Mouse (Mus musculus) limb, embryonic 12.5 days (tissue): Measurements from ENCODE around the gene Paxx. TPM values are rescaled to one million over a fixed set of nuclear protein-coding genes. Genes with fewer than 3 reads are reported as not detected.
"Not testable (repeated sequence)": the region's sequence is repeated elsewhere in the genome, so short reads cannot be mapped to it uniquely, and the experiment has no call there.

ENCODE experiments used
- ATAC-seq: fragments of 200-750 bp; cut with Nextera tagmentation; 2 replicates; pipeline ENCODE4 v1.8.0; 2017; ENCODE audit warnings: low read depth, moderate TSS enrichment; ENCODE audit not compliant: insufficient number of reproducible peaks, insufficient read depth, low FRiP score, low TSS enrichment
- H3K27ac ChIP-seq: fragments of 300-500 bp; sonication (generic); 2 replicates; pipeline ENCODE4 v1.5.1; 2016; ENCODE audit warnings: mild to moderate bottlenecking, moderate library complexity
- H3K27me3 ChIP-seq: fragments of 300-500 bp; sonication (generic); 2 replicates; pipeline ENCODE4 v1.6.1; 2016; ENCODE audit warnings: mild to moderate bottlenecking, moderate library complexity
- H3K36me3 ChIP-seq: fragments of 300-500 bp; sonication (generic); 2 replicates; pipeline ENCODE4 v1.6.1; 2016; ENCODE audit warnings: mild to moderate bottlenecking, moderate library complexity
- H3K4me1 ChIP-seq: fragments of 300-500 bp; sonication (generic); replicated peaks from 2 replicates; pipeline ENCODE4 v1.6.1; 2016
- H3K4me2 ChIP-seq: fragments of 300-500 bp; sonication (generic); 2 replicates; pipeline ENCODE4 v1.6.1; 2016; ENCODE audit warnings: mild to moderate bottlenecking, moderate library complexity
- H3K4me3 ChIP-seq: fragments of 300-500 bp; sonication (generic); replicated peaks from 2 replicates; pipeline ENCODE4 v1.5.1; 2016; ENCODE audit warnings: mild to moderate bottlenecking
- H3K9ac ChIP-seq: fragments of 300-500 bp; sonication (generic); replicated peaks from 2 replicates; pipeline ENCODE4 v1.6.1; 2016; ENCODE audit warnings: mild to moderate bottlenecking, moderate library complexity
- H3K9me3 ChIP-seq: fragments of 300-500 bp; sonication (generic); 2 replicates; pipeline ENCODE4 v1.6.1; 2016; ENCODE audit warnings: mild to moderate bottlenecking, moderate library complexity
- WGBS: fragments of 180-500 bp; shearing (Covaris S2); methylation state at CpG from one replicate; pipeline ENCODE4 v1.1.7; 2016; 5-methylcytosine and 5-hydroxymethylcytosine counted together
- microRNA-seq: library from miRNA; unstranded; fragments of <30 nt; microRNA quantifications from one replicate; pipeline ENCODE4, GENCODE M21; 2017
- polyA plus RNA-seq: library from polyadenylated mRNA; unstranded; fragments of >200 nt; fragmentation: Nextera tagmentation; extraction: Ambion mirVana; gene quantifications from 2 replicates; pipeline ENCODE4 v1.2.1, GENCODE M21; 2016

The Paxx gene
- polyA plus RNA-seq, 1 experiment from 2014 or later, result 23.2 TPM

DNA sequence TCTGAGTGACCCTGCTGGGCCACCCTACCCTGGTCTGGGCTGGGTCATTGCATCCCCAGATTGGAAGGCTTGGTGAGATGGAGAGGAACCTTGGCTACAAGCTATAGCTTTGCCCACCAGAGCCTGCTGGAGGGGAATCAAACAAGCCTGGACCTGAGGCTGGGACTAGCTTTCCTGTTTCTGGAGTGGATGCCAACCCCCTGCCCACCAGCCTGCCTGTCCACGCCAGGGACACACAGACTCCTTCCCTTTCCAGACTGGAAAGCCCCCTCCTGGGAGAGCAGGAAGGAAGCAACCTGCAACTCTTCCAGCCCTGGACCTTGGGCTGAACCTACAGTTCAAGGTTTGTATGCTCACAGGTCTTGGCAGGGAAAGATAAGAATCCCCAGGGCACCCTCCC, 37.3 kb downstream of the Paxx start:
- 47% methylated on average over 1 of the region's 1 CpGs for WGBS
- no peaks in the 10 kb centered on the region for H3K9me3 ChIP-seq
- ATAC-seq, result no peak
- H3K9ac ChIP-seq, result no peak overlapping the region
- H3K4me1 ChIP-seq, result no peaks in the 10 kb centered on the region
- peaks cover 50% of the 10 kb centered on the region for H3K27me3 ChIP-seq
- H3K36me3 ChIP-seq, result no peaks in the 10 kb centered on the region
- no peak overlapping the region for H3K4me3 ChIP-seq
- H3K27ac ChIP-seq, result no peak overlapping the region
- no peak overlapping the region for H3K4me2 ChIP-seq

DNA sequence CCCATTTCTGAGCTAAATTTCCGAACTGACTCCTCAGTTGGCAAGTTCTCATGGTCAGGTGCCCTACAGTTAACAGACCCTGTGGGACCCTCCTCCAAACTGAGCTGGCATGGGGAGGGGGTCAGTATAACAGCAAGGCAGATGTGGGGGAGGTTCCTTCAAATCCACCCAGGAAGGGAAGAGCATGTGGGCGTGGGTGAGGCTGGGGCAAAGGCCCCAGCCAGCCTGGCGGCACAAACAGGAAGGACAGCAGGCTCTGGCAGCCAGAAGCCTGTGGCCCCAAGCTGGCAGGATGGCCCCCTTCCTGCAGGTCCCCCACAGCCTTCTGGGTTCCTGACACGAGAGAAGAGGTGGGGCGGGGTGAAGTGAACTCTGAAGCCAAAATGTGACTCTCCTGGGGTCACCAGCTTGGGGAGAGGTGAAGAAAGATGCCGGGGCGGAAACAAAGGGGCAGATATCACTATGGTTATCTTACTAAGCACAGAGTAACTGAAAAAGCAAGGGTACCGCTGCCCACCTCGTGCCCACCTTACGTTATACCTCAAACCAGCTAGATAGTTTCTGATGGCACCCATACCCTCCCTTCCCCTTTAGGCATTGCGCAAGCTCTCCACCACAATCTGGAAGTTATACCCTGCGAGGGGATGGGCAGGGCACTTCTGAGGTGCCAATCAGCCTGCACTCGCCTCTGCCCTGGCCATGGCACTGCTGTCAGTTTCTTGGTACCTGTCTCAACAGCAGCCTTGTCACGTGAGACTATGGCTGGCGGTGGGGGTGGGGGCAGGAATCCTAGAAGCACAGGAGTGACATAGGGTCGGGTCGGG, 38.1 kb downstream of the Paxx start, which contains the start of gene Fut7:
TSS of gene Fut7 (plus strand) at position 681 of the 824 bp plus-strand sequence.
- H3K4me2 ChIP-seq, result no peak within 1 kb of the TSS
- H3K4me1 ChIP-seq, result no peaks in the 10 kb centered on the region
- ATAC-seq, result no peak
- 62% methylated on average over 17 of the region's 17 CpGs for WGBS
- no peak within 1 kb of the TSS for H3K4me3 ChIP-seq
- 0 out of 2 replicates have a peak within 1 kb of the TSS, but pooled peaks have one; percentile 2 for H3K9ac ChIP-seq
- H3K9me3 ChIP-seq, result no peaks in the 10 kb centered on the region
- H3K36me3 ChIP-seq, result no peaks in the 10 kb centered on the region
- no peak within 1 kb of the TSS for H3K27ac ChIP-seq
- H3K27me3 ChIP-seq, result peaks cover 57% of the 10 kb centered on the region

GRCm38 (mm10) chr2:25421896-25422295, 39.0 kb downstream of the Paxx start:
- no peak for ATAC-seq
- H3K27me3 ChIP-seq, result peaks cover 57% of the 10 kb centered on the region
- H3K4me3 ChIP-seq, result no peak overlapping the region
- no peaks in the 10 kb centered on the region for H3K4me1 ChIP-seq
- no peak overlapping the region for H3K9ac ChIP-seq
- no peaks in the 10 kb centered on the region for H3K9me3 ChIP-seq
- WGBS, result 17% methylated on average over 3 of the region's 3 CpGs
- H3K27ac ChIP-seq, result no peak overlapping the region
- no peaks in the 10 kb centered on the region for H3K36me3 ChIP-seq
- H3K4me2 ChIP-seq, result no peak overlapping the region

- H3K36me3 ChIP-seq, result no peaks in the 10 kb centered on the region
- H3K27ac ChIP-seq, result no peak overlapping the region
- no peaks in the 10 kb centered on the region for H3K4me1 ChIP-seq
- H3K9me3 ChIP-seq, result no peaks in the 10 kb centered on the region
- H3K4me3 ChIP-seq, result no peak overlapping the region
- 32% methylated on average over 3 of the region's 3 CpGs for WGBS
- H3K4me2 ChIP-seq, result no peak overlapping the region
- ATAC-seq, result no peak
- H3K27me3 ChIP-seq, result peaks cover 12% of the 10 kb centered on the region; the same call in 1 of the 2 replicates
- H3K9ac ChIP-seq, result no peak overlapping the region
These were observed 43.5 kb downstream of the Paxx start for GRCm38 (mm10) chr2:25417426-25417825.

- not testable (repeated sequence) for H3K9me3 ChIP-seq, ATAC-seq, H3K36me3 ChIP-seq, H3K27ac ChIP-seq, H3K9ac ChIP-seq, H3K4me1 ChIP-seq, H3K4me2 ChIP-seq, H3K4me3 ChIP-seq
- peaks cover 14% of the 10 kb centered on the region; the same call in 1 of the 2 replicates for H3K27me3 ChIP-seq
These were observed 47.5 kb downstream of the Paxx start for GRCm38 (mm10) chr2:25413436-25413835.

DNA sequence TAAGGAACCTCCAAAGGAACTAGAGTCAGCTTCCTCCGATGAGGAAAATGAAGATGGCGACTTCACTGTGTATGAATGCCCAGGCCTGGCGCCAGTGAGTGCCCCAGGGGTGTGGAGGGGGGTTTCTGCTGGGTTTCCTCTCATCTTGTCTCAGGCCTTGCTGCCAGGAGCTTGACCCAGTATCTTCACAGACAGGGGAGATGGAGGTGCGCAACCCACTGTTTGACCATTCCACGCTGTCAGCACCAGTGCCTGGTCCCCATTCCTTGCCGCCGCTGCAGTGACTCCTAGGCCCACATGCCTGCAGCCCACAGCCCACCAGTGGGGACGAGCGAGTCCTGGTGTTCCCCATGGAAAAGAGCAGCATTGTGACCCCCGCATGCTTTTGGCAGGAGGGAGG, 52.0 kb downstream of the Paxx start:
- ATAC-seq, result no peak
- Histone ChIP-seq H3K27ac (no peak overlapping the region), H3K4me3 (no peak overlapping the region), H3K36me3 (no peaks in the 10 kb centered on the region), H3K9ac (no peak overlapping the region), H3K4me2 (no peak overlapping the region), H3K4me1 (no peaks in the 10 kb centered on the region), H3K27me3 (peaks cover 48% of the 10 kb centered on the region), H3K9me3 (no peaks in the 10 kb centered on the region)
- WGBS, result 83% methylated on average over 10 of the region's 10 CpGs

Small RNA genes lying within 50 kb of the gene (microRNA-seq; reads per million reads assigned to microRNA genes)
- not detected for gene Mir3087

Other genes with a start within 250 kb of the Paxx start
- 118 and 121 TPM in 2 replicates for gene Nelfb, start 249.6 kb downstream of the Paxx start, polyA plus RNA-seq
- gene Stpg3, start 246.5 kb downstream of the Paxx start, polyA plus RNA-seq, result not detected in 2 replicates
- gene Fam166a, start 242.3 kb downstream of the Paxx start, polyA plus RNA-seq, result not detected in 2 replicates
- gene Tubb4b, start 236.4 kb downstream of the Paxx start, polyA plus RNA-seq, result 481 and 489 TPM in 2 replicates
- not detected in 2 replicates for gene Slc34a3, start 226.7 kb downstream of the Paxx start, polyA plus RNA-seq
- not detected in 2 replicates for gene Rnf224, start 224.3 kb downstream of the Paxx start, polyA plus RNA-seq
- gene Rnf208, start 218.8 kb downstream of the Paxx start, polyA plus RNA-seq, result 6.5 and 7.2 TPM in 2 replicates
- gene Cysrt1, start 218.6 kb downstream of the Paxx start, polyA plus RNA-seq, result 0.26 TPM in 1 of 2 replicates, not detected in the other
- gene AL732309.1, start 214.2 kb downstream of the Paxx start, polyA plus RNA-seq, result 5.5 and 5.7 TPM in 2 replicates
- gene Tmem203, start 205.7 kb downstream of the Paxx start, polyA plus RNA-seq, result 20.5 and 20.7 TPM in 2 replicates
- gene Tprn, start 198.5 kb downstream of the Paxx start, polyA plus RNA-seq, result 8.7 TPM in 2 replicates
- 217 and 218 TPM in 2 replicates for gene Ssna1, start 188.7 kb downstream of the Paxx start, polyA plus RNA-seq
- gene Anapc2, start 188.6 kb downstream of the Paxx start, polyA plus RNA-seq, result 141 and 151 TPM in 2 replicates
- gene Tmem210, start 172.9 kb downstream of the Paxx start, polyA plus RNA-seq, result not detected in 2 replicates
- not detected in 2 replicates for gene Lrrc26, start 171.2 kb downstream of the Paxx start, polyA plus RNA-seq
- 0.19 and 0.93 TPM in 2 replicates for gene Grin1, start 141.9 kb downstream of the Paxx start, polyA plus RNA-seq
- 57.2 and 58.9 TPM in 2 replicates for gene Man1b1, start 128.8 kb downstream of the Paxx start, polyA plus RNA-seq
- 19.7 and 21.8 TPM in 2 replicates for gene Dpp7, start 104.7 kb downstream of the Paxx start, polyA plus RNA-seq
- 7.2 and 7.8 TPM in 2 replicates for gene Uap1l1, start 95.4 kb downstream of the Paxx start, polyA plus RNA-seq
- 63.4 and 69.0 TPM in 2 replicates for gene Sapcd2, start 88.8 kb downstream of the Paxx start, polyA plus RNA-seq
- 0.15 and 0.31 TPM in 2 replicates for gene Entpd2, start 65.2 kb downstream of the Paxx start, polyA plus RNA-seq
- gene Npdc1, start 61.7 kb downstream of the Paxx start, polyA plus RNA-seq, result 10.9 and 12.6 TPM in 2 replicates
- gene Fut7, start 37.8 kb downstream of the Paxx start, polyA plus RNA-seq, result not detected in 2 replicates
- gene Abca2, start 32.4 kb downstream of the Paxx start, polyA plus RNA-seq, result 3.5 and 5.3 TPM in 2 replicates
- gene Clic3, start 4.3 kb downstream of the Paxx start, polyA plus RNA-seq, result 0.68 and 1.0 TPM in 2 replicates
- 0.35 and 0.50 TPM in 2 replicates for gene Ptgds, start 9.0 kb upstream of the Paxx start, polyA plus RNA-seq
- gene Lcn12, start 32.8 kb upstream of the Paxx start, polyA plus RNA-seq, result not detected in 2 replicates
- 68.4 and 76.8 TPM in 2 replicates for gene Fbxw5, start 39.7 kb upstream of the Paxx start, polyA plus RNA-seq
- 4.0 and 6.1 TPM in 2 replicates for gene C8g, start 40.6 kb upstream of the Paxx start, polyA plus RNA-seq
- gene Traf2, start 85.8 kb upstream of the Paxx start, polyA plus RNA-seq, result 36.9 and 39.2 TPM in 2 replicates
- 320 and 329 TPM in 2 replicates for gene Edf1, start 96.8 kb upstream of the Paxx start, polyA plus RNA-seq
- 2.3 and 3.0 TPM in 2 replicates for gene Mamdc4, start 113.8 kb upstream of the Paxx start, polyA plus RNA-seq
- gene Phpt1, start 114.1 kb upstream of the Paxx start, polyA plus RNA-seq, result 183 and 184 TPM in 2 replicates
- 0.08 and 0.23 TPM in 2 replicates for gene Ajm1, start 120.7 kb upstream of the Paxx start, polyA plus RNA-seq
- 81.3 and 83.0 TPM in 2 replicates for gene Rabl6, start 147.4 kb upstream of the Paxx start, polyA plus RNA-seq
- 0.18 and 0.27 TPM in 2 replicates for gene Ccdc183, start 156.6 kb upstream of the Paxx start, polyA plus RNA-seq
- gene Tmem141, start 160.9 kb upstream of the Paxx start, polyA plus RNA-seq, result 21.9 and 22.6 TPM in 2 replicates
- 0.40 and 0.68 TPM in 2 replicates for gene Fcna, start 166.9 kb upstream of the Paxx start, polyA plus RNA-seq
- gene Lcn8, start 192.0 kb upstream of the Paxx start, polyA plus RNA-seq, result 0.36 TPM in 1 of 2 replicates, not detected in the other
- gene Lcn5, start 196.9 kb upstream of the Paxx start, polyA plus RNA-seq, result not detected in 2 replicates
- gene Lcn6, start 215.7 kb upstream of the Paxx start, polyA plus RNA-seq, result not detected in 2 replicates
- not detected in 2 replicates for gene Lcn10, start 221.6 kb upstream of the Paxx start, polyA plus RNA-seq
- gene Obp2a, start 238.9 kb upstream of the Paxx start, polyA plus RNA-seq, result not detected in 2 replicates
- 91.2 and 91.3 TPM in 2 replicates for gene Bmyc, start 245.6 kb upstream of the Paxx start, polyA plus RNA-seq